Mouse (Mus musculus) urinary bladder, adult 2 months (tissue): ENCODE measurements around the gene Mcm3ap. TPM values are rescaled to one million over a fixed set of nuclear protein-coding genes. Genes with fewer than 3 reads are reported as not detected.

Source experiments
- DNase-seq: peaks from one replicate; pipeline ENCODE4 v3.0.0; 2022; ENCODE audit warnings: low spot score
- polyA plus RNA-seq: library from polyadenylated mRNA; depleted of rRNA; stranded (reverse); fragments of >200 nt; gene quantifications from 2 replicates; pipeline ENCODE4 v1.2.3, GENCODE M21; 2012; rRNA removed

Gene Mcm3ap
- polyA plus RNA-seq: 32.0 and 32.8 TPM in 2 replicates

GRCm38 (mm10) chr10:76468203-76469162 is at the start of gene Mcm3ap, which contains the start of gene Ybey:
TSS of gene Mcm3ap (plus strand) at chr10:76468927.
TSS of gene Ybey (minus strand) at chr10:76469114.
- peak; percentile 83 for DNase-seq

GRCm38 (mm10) chr10:76425674-76426073 is 43.1 kb upstream of the Mcm3ap start:
- DNase-seq: no peak

GRCm38 (mm10) chr10:76433925-76434324 is 34.8 kb upstream of the Mcm3ap start:
- no peak for DNase-seq

- no peak for DNase-seq
Measured at GRCm38 (mm10) chr10:76439107-76439890, 29.4 kb upstream of the Mcm3ap start.

- DNase-seq: no peak
Measured at GRCm38 (mm10) chr10:76440281-76440680, 28.4 kb upstream of the Mcm3ap start, which contains the start of gene AC141477.1. TSS of gene AC141477.1 (minus strand) at chr10:76440444.

- peak; percentile 90 for DNase-seq
Measured at GRCm38 (mm10) chr10:76442178-76443088, 26.3 kb upstream of the Mcm3ap start, which contains the start of gene Pcnt. TSS of gene Pcnt (minus strand) at chr10:76442786.

GRCm38 (mm10) chr10:76445996-76446681 is 22.6 kb upstream of the Mcm3ap start:
- no peak for DNase-seq

GRCm38 (mm10) chr10:76447406-76448229 is 21.1 kb upstream of the Mcm3ap start:
- no peak for DNase-seq

- DNase-seq: no peak
Measured at GRCm38 (mm10) chr10:76448851-76449250, 19.9 kb upstream of the Mcm3ap start, which contains the start of gene 2610028H24Rik. TSS of gene 2610028H24Rik (plus strand) at chr10:76449081.

- no peak for DNase-seq
Measured at GRCm38 (mm10) chr10:76455289-76455688, 13.4 kb upstream of the Mcm3ap start.

- DNase-seq: no peak
Measured at GRCm38 (mm10) chr10:76461255-76461654, 7.5 kb upstream of the Mcm3ap start.

GRCm38 (mm10) chr10:76462312-76462711 is 6.4 kb upstream of the Mcm3ap start:
- no peak for DNase-seq

- DNase-seq: no peak
Measured at GRCm38 (mm10) chr10:76462721-76463120, 6.0 kb upstream of the Mcm3ap start.

GRCm38 (mm10) chr10:76473759-76474158 is 5.0 kb downstream of the Mcm3ap start:
- no peak for DNase-seq

- peak; percentile 32 for DNase-seq
Measured at GRCm38 (mm10) chr10:76480851-76481250, 12.1 kb downstream of the Mcm3ap start.

GRCm38 (mm10) chr10:76481480-76481879 is 12.8 kb downstream of the Mcm3ap start:
- no peak for DNase-seq

- no peak for DNase-seq
Measured at GRCm38 (mm10) chr10:76486302-76486701, 17.6 kb downstream of the Mcm3ap start.

- DNase-seq: no peak
Measured at GRCm38 (mm10) chr10:76488265-76488664, 19.5 kb downstream of the Mcm3ap start.

- DNase-seq: no peak
Measured at GRCm38 (mm10) chr10:76489205-76489604, 20.5 kb downstream of the Mcm3ap start.

GRCm38 (mm10) chr10:76493527-76493926 is 24.8 kb downstream of the Mcm3ap start:
- no peak for DNase-seq
